Mouse (Mus musculus) hindbrain, embryonic 14.5 days (tissue): ENCODE measurements at regions not wholly inside any gene's neighbourhood (a gene's known extent, or its start where the extent isn't known, plus 50 kb on each side); places are given as distances from the start of the nearest gene placed in this dataset.
"Not testable (repeated sequence)": the region's sequence is repeated elsewhere in the genome, so short reads cannot be mapped to it uniquely, and the experiment has no call there.

Source experiments
- ATAC-seq: fragments of 200-750 bp; cut with Nextera tagmentation; 2 replicates; pipeline ENCODE4 v1.8.0; 2017; ENCODE audit warnings: moderate number of reproducible peaks, mild to moderate bottlenecking, moderate TSS enrichment, moderate library complexity; ENCODE audit not compliant: low FRiP score
- DNase-seq: peaks from one replicate; pipeline ENCODE4 v3.0.0-alpha.2; 2015; ENCODE audit warnings: low spot score
- H3K27ac ChIP-seq: fragments of 300-500 bp; sonication (generic); 2 replicates; pipeline ENCODE4 v1.5.1; 2014; ENCODE audit warnings: mild to moderate bottlenecking, moderate library complexity
- H3K27me3 ChIP-seq: fragments of 300-500 bp; sonication (generic); 2 replicates; pipeline ENCODE4 v1.6.1; 2014; ENCODE audit warnings: mild to moderate bottlenecking, low read length, mixed read lengths; ENCODE audit not compliant: control insufficient read depth, insufficient read depth
- H3K36me3 ChIP-seq: fragments of 300-500 bp; sonication (generic); replicated peaks from 2 replicates; pipeline ENCODE4 v1.6.1; 2014; ENCODE audit not compliant: control insufficient read depth, insufficient read depth
- H3K4me1 ChIP-seq: fragments of 300-500 bp; sonication (generic); replicated peaks from 2 replicates; pipeline ENCODE4 v1.6.1; 2014; ENCODE audit warnings: antibody characterized with exemption, low read length, mixed read lengths; ENCODE audit not compliant: control insufficient read depth, insufficient read depth
- H3K4me2 ChIP-seq: fragments of 300-500 bp; sonication (generic); replicated peaks from 2 replicates; pipeline ENCODE4 v1.6.1; 2014; ENCODE audit warnings: mild to moderate bottlenecking, moderate library complexity
- H3K4me3 ChIP-seq: fragments of 300-500 bp; sonication (generic); replicated peaks from 2 replicates; pipeline ENCODE4 v1.5.1; 2014; ENCODE audit warnings: mild to moderate bottlenecking, low read length
- H3K9ac ChIP-seq: fragments of 300-500 bp; sonication (generic); 2 replicates; pipeline ENCODE4 v1.6.1; 2014
- H3K9me3 ChIP-seq: fragments of 300-500 bp; sonication (generic); 2 replicates; pipeline ENCODE4 v1.6.1; 2016; ENCODE audit warnings: low read length; ENCODE audit not compliant: control insufficient read depth
- WGBS: fragments of 180-500 bp; shearing (Covaris S2); extraction: QIAGEN DNeasy Blood & Tissue Kit; methylation state at CpG from one replicate; pipeline ENCODE4 v1.1.7; 2014; 5-methylcytosine and 5-hydroxymethylcytosine counted together

DNA sequence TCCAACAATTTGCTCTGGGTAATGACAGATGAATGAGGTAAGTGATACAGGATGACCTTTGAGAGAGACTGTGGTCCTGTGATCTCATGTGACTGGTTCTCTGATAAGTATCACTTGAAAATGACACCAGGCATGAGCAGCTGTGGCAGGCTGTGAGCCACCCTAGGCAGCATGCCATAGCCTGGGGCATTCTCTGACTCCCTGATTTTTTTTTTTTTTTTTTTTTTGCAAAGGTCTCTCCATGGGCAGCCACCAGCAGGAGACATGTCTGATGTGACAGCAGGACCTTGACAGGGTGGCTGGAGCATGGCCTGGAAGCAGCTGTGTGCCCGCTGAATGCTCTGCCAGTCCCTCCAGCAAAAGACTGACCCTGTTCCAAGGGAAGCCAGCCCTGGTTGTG, 116.4 kb upstream of the Vldlr start:
- no peaks in the 10 kb centered on the region for H3K9me3 ChIP-seq
- no peaks in the 10 kb centered on the region for H3K27me3 ChIP-seq
- no peak for DNase-seq
- 55% methylated on average over 1 of the region's 1 CpGs for WGBS
- H3K4me3 ChIP-seq, result no peak overlapping the region
- H3K9ac ChIP-seq, result no peak overlapping the region
- no peak overlapping the region for H3K4me2 ChIP-seq
- H3K4me1 ChIP-seq, result no peaks in the 10 kb centered on the region
- H3K27ac ChIP-seq, result no peak overlapping the region
- no peak for ATAC-seq
- no peaks in the 10 kb centered on the region for H3K36me3 ChIP-seq

DNA sequence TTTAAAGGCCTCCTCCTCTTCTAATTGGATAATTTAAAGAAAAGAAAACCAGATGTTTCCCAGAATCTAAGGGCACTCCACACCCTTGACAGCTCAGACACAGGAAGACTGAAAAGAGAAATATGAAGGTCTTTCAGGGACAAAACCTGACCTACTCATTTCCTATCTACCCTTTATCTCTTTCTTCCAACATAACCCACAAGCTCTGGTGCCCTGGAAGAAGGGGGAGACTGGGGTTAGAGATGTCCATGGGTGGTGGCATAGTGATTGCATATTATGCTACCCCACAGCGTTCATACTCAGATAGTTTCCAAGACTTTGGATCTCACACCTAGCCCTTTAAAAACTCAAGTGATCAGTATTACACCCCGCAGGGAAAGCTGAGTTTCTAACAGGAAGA, 105.8 kb upstream of the Vldlr start:
- Histone ChIP-seq H3K27ac (no peak overlapping the region), H3K9me3 (no peaks in the 10 kb centered on the region), H3K9ac (no peak overlapping the region), H3K4me3 (no peak overlapping the region), H3K4me1 (no peaks in the 10 kb centered on the region), H3K36me3 (no peaks in the 10 kb centered on the region), H3K4me2 (no peak overlapping the region), H3K27me3 (no peaks in the 10 kb centered on the region)
- WGBS, result 92% methylated on average over 2 of the region's 2 CpGs
- no peak for DNase-seq
- no peak for ATAC-seq

DNA sequence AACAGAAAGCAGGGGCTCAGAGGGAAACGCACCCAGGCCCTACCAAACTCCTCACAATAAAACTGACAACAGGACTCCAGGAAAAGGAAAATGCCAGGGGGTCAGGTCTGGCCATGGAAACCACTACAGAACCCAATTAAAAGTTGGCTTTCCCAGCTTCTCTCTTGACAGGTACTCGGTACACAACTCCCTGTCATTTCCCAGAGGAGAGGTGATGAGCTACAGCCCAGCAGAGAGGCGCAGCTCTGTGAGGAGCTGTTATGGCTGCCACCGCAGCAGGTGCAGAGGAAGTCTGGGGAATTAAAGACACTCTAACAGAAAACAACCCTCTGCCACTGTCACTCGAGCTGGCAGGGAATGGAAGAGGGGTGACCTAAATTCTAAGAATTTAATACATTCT, 95.4 kb upstream of the Vldlr start:
- Histone ChIP-seq H3K27ac (no peak overlapping the region), H3K9ac (no peak overlapping the region), H3K27me3 (no peaks in the 10 kb centered on the region), H3K36me3 (no peaks in the 10 kb centered on the region), H3K4me2 (no peak overlapping the region), H3K9me3 (no peaks in the 10 kb centered on the region), H3K4me3 (no peak overlapping the region), H3K4me1 (peaks cover 18% of the 10 kb centered on the region; the same call in 1 of the 2 replicates)
- ATAC-seq (no peak), DNase-seq (no peak)
- 58% methylated on average over 5 of the region's 5 CpGs for WGBS

DNA sequence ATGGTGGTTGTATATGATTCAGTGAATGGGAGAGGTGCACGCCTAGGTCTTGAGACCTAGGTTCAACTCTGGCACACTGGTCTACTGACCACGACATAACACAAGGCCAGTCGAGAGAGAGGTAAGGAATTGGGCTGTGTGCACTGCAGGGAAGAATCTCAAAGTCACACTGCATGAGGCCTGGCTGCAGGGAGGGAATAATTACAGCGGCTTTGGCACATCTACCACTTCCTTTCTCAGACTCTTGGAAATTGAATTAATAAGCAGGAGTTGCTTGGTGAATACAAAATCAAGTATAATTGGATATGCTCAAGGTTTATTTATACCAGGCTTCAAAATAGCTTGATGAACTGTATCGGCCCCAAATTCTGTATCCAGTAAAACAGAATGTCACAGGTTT, 93.9 kb upstream of the Vldlr start:
- no peak for ATAC-seq
- WGBS, result 71% methylated on average over 5 of the region's 5 CpGs
- peaks cover 18% of the 10 kb centered on the region; the same call in 1 of the 2 replicates for H3K4me1 ChIP-seq
- no peak overlapping the region for H3K9ac ChIP-seq
- no peak overlapping the region for H3K4me2 ChIP-seq
- H3K27me3 ChIP-seq, result no peaks in the 10 kb centered on the region
- no peaks in the 10 kb centered on the region for H3K36me3 ChIP-seq
- DNase-seq, result no peak
- H3K9me3 ChIP-seq, result no peaks in the 10 kb centered on the region
- no peak overlapping the region for H3K4me3 ChIP-seq
- no peak overlapping the region; the same call in 1 of the 2 replicates for H3K27ac ChIP-seq

DNA sequence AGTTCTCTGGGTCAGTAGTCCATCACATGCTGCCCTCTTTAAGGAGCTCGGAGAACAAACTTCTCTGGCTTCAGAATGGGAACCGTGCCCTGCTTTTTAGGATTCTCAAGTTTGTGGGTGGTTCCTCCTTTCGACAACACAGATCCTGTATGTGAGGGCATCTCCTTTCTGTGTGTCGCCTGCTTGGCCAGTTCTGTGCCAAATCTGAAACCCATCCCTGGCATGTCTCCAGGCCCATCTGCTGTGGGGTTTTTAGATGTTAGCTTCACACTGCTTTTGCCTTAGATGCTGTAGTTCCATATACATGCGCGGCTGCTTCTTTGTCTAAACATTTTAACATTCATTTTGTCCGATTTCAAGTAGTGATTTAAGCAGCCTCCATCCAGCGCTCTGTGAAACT, 93.0 kb upstream of the Vldlr start:
- ATAC-seq (no peak), DNase-seq (peak; percentile 62)
- WGBS, result 67% methylated on average over 8 of the region's 8 CpGs

DNA sequence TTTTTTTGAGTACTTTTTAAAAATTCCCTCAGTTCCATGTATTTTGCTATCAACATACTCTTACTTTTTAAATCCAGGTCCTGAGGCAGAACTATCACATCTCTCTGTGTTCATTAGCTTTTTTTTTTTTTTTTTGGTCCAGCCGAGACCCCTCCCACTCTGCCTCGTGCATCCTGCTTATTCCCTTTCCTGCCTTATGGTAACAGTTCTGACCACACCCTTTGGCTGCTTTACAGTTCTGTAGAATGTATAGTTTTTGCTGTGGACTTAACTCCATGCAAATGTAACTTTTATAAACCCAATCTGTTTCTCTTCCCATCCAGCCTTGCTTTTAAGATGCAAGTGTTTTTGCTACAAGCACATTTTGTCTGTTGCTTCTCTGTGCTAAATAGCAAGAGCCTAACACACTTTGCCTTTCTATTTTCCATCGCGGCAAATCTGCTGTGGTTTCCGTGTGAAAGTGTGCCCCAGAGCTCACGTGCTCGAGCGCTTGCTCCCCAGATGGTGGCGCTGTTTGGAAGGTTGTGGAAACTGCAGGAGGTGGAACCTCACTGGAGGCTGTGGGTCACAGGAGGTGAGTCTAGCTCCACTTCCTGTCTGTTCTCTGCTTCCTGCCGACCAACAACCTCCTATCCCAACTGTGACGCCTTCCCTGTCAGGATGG, 92.3 kb upstream of the Vldlr start:
- WGBS, result 75% methylated on average over 11 of the region's 11 CpGs
- no peak for DNase-seq

More for the DNA sequence above, 93.0 kb upstream of the Vldlr start:
- no peak overlapping the region for H3K9ac ChIP-seq
- no peaks in the 10 kb centered on the region for H3K27me3 ChIP-seq
- H3K4me1 ChIP-seq, result peaks cover 18% of the 10 kb centered on the region; the same call in 1 of the 2 replicates
- no peaks in the 10 kb centered on the region for H3K9me3 ChIP-seq
- no peak overlapping the region for H3K4me3 ChIP-seq
- 0 out of 2 replicates have a peak overlapping the region, but pooled peaks have one; percentile 2 for H3K4me2 ChIP-seq
- no peak overlapping the region for H3K27ac ChIP-seq
- H3K36me3 ChIP-seq, result no peaks in the 10 kb centered on the region

DNA sequence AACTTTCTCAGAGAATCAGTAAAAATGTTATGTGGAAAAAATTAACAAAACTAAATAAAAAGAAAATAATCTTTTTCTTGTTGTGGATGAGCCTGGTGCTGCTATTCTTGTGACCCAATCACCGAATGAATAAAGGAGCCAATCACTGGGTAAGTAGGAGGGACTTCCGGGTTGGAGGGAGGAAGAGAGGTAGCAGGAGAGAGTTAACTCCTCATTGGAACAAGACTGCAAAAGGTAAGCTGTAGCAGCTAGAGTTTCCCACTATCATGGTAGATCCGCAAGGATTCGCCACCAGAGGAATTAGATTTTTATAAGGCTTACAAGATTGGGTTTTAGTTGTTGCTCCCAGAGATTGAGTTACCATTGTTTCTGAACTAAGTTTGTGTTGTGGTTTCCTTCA, 87.8 kb upstream of the Vldlr start:
- not testable (repeated sequence) for H3K4me3 ChIP-seq, H3K4me1 ChIP-seq, H3K9me3 ChIP-seq, H3K36me3 ChIP-seq, H3K4me2 ChIP-seq, H3K9ac ChIP-seq, H3K27me3 ChIP-seq, H3K27ac ChIP-seq, DNase-seq, ATAC-seq
- 95% methylated on average over 4 of the region's 4 CpGs for WGBS

More for the DNA sequence above, 92.3 kb upstream of the Vldlr start:
- no peak for ATAC-seq
- H3K27me3 ChIP-seq, result no peaks in the 10 kb centered on the region
- H3K9ac ChIP-seq, result no peak overlapping the region
- H3K4me1 ChIP-seq, result peaks cover 18% of the 10 kb centered on the region; the same call in 1 of the 2 replicates
- H3K4me2 ChIP-seq, result 0 out of 2 replicates have a peak overlapping the region, but pooled peaks have one; percentile 2
- H3K27ac ChIP-seq, result no peak overlapping the region
- H3K9me3 ChIP-seq, result no peaks in the 10 kb centered on the region
- H3K36me3 ChIP-seq, result no peaks in the 10 kb centered on the region
- H3K4me3 ChIP-seq, result no peak overlapping the region

DNA sequence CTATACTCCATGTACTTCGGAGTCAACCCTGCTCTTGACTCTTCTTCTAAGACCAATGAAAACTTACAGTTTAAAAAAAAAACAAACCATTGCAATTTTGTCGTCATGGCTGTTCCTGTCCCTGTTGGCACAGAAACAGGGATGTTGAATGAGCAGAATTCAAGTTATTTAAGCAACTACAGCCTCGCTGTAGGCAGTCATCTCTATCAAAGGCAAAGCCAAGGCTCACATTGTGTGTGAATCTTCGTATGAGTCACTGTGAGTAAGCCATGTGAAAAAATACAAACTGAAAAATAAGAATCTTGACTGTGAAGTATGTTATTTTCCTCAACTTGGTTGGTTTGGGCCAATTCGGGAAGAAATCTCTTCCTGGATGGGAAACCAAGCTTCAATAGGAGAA, 81.9 kb upstream of the Vldlr start:
- no peak overlapping the region for H3K4me3 ChIP-seq
- DNase-seq (no peak), ATAC-seq (no peak)
- H3K4me2 ChIP-seq, result no peak overlapping the region
- no peaks in the 10 kb centered on the region for H3K9me3 ChIP-seq
- 85% methylated on average over 5 of the region's 5 CpGs for WGBS
- no peaks in the 10 kb centered on the region for H3K27me3 ChIP-seq
- H3K9ac ChIP-seq, result no peak overlapping the region
- no peaks in the 10 kb centered on the region for H3K4me1 ChIP-seq
- H3K36me3 ChIP-seq, result no peaks in the 10 kb centered on the region
- H3K27ac ChIP-seq, result no peak overlapping the region

DNA sequence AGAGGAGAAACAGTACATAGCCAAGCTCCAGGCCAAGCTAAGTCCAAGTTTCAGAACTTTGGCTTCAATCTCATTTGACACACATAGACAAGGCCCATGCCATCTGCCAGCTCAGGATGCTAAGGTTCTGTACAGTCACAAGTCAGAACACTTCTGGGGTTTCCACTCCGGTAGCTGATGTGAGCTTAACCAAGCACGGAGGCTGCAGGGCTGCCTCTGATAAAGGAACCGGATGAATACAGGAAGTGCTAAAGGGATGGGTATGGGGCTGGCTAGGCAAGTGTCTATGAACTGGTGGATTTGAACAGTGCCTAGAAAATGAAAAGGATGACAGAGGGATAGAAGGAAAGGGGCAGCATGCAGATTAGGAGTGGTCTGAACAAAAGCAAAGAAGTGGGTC, 75.4 kb upstream of the Vldlr start:
- Histone ChIP-seq H3K4me3 (no peak overlapping the region), H3K4me2 (no peak overlapping the region), H3K9me3 (no peaks in the 10 kb centered on the region), H3K36me3 (no peaks in the 10 kb centered on the region), H3K27ac (no peak overlapping the region), H3K9ac (no peak overlapping the region), H3K27me3 (no peaks in the 10 kb centered on the region), H3K4me1 (peaks cover 7% of the 10 kb centered on the region; the same call in 1 of the 2 replicates)
- no peak for DNase-seq
- ATAC-seq, result no peak
- WGBS, result 87% methylated on average over 3 of the region's 3 CpGs

DNA sequence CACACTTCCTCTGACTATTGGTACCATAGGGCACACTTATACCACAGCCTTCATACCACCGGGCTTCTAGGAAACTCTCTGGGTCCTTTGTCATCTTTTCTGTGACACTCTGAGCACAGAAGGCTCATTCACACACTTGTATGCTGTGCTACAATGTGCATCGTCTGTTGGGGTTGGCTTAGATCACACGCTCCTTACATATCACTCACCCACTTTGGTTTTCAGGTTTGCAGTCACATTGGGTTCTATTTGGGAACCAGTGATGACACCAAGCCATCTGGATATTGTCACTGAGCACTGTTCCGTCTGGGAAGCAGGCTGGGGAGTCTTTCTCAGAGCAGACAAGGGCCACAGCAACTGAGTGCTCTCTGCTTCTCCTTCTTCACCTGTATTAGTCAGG, 74.1 kb upstream of the Vldlr start:
- H3K4me3 ChIP-seq, result no peak overlapping the region
- DNase-seq, result no peak
- H3K27ac ChIP-seq, result no peak overlapping the region
- H3K9me3 ChIP-seq, result no peaks in the 10 kb centered on the region
- H3K9ac ChIP-seq, result no peak overlapping the region
- 91% methylated on average over 4 of the region's 4 CpGs for WGBS
- ATAC-seq, result no peak
- H3K4me1 ChIP-seq, result peaks cover 7% of the 10 kb centered on the region; the same call in 1 of the 2 replicates
- no peaks in the 10 kb centered on the region for H3K36me3 ChIP-seq
- no peak overlapping the region for H3K4me2 ChIP-seq
- H3K27me3 ChIP-seq, result no peaks in the 10 kb centered on the region
